Mouse (Mus musculus) 416B (cell line): Measurements from ENCODE around the gene Taar8c.
"Not testable (repeated sequence)": the region's sequence is repeated elsewhere in the genome, so short reads cannot be mapped to it uniquely, and the experiment has no call there.

Experiments
- DNase-seq: peaks from one replicate; pipeline ENCODE4 v3.0.0; 2011; ENCODE audit warnings: low read depth

Taar8c gene

GRCm38 (mm10) chr10:24101812-24102211 lies at the start of gene Taar8c:
TSS of gene Taar8c (minus strand) at chr10:24101912.
- DNase-seq = not testable (repeated sequence)

GRCm38 (mm10) chr10:24150086-24150485 lies 48.4 kb upstream of the Taar8c start:
- no peak for DNase-seq

- peak; percentile 94 for DNase-seq
These were observed 47.5 kb upstream of the Taar8c start, which contains the start of gene Stx7 for GRCm38 (mm10) chr10:24149135-24149781. TSS of gene Stx7 (plus strand) at chr10:24149302.

- DNase-seq = peak; percentile 47
These were observed 41.0 kb upstream of the Taar8c start for GRCm38 (mm10) chr10:24142735-24143134.

- no peak for DNase-seq
These were observed 37.0 kb upstream of the Taar8c start for GRCm38 (mm10) chr10:24138623-24139261.

GRCm38 (mm10) chr10:24134071-24134645 lies 32.4 kb upstream of the Taar8c start:
- DNase-seq = no peak

- peak; percentile 94 for DNase-seq
These were observed 31.4 kb upstream of the Taar8c start for GRCm38 (mm10) chr10:24133132-24133531.

GRCm38 (mm10) chr10:24132273-24132672 lies 30.6 kb upstream of the Taar8c start:
- peak; percentile 85 for DNase-seq

GRCm38 (mm10) chr10:24131451-24132262 lies 29.9 kb upstream of the Taar8c start:
- DNase-seq = peak; percentile 98

GRCm38 (mm10) chr10:24111116-24111778 lies 9.5 kb upstream of the Taar8c start:
- peak; percentile 66 for DNase-seq

- not testable (repeated sequence) for DNase-seq
These were observed 7.7 kb upstream of the Taar8c start, which contains the start of gene Taar9 for GRCm38 (mm10) chr10:24109434-24109833. TSS of gene Taar9 (minus strand) at chr10:24109534.

GRCm38 (mm10) chr10:24108236-24108635 lies 6.5 kb upstream of the Taar8c start:
- no peak for DNase-seq

- peak; percentile 33 for DNase-seq
These were observed 6.0 kb upstream of the Taar8c start for GRCm38 (mm10) chr10:24107747-24108146.

GRCm38 (mm10) chr10:24103299-24103698 lies 1.6 kb upstream of the Taar8c start:
- DNase-seq = not testable (repeated sequence)

- DNase-seq = not testable (repeated sequence)
These were observed 4.7 kb downstream of the Taar8c start for GRCm38 (mm10) chr10:24097010-24097409.

GRCm38 (mm10) chr10:24092194-24092593 lies 9.5 kb downstream of the Taar8c start, which contains the start of gene Taar8b:
TSS of gene Taar8b (minus strand) at chr10:24092294.
- no peak for DNase-seq

GRCm38 (mm10) chr10:24087168-24087567 lies 14.5 kb downstream of the Taar8c start:
- no peak for DNase-seq

GRCm38 (mm10) chr10:24086555-24086954 lies 15.2 kb downstream of the Taar8c start:
- no peak for DNase-seq

GRCm38 (mm10) chr10:24085936-24086335 lies 15.8 kb downstream of the Taar8c start:
- no peak for DNase-seq

GRCm38 (mm10) chr10:24080166-24080565 lies 21.5 kb downstream of the Taar8c start:
- peak; percentile 65 for DNase-seq

GRCm38 (mm10) chr10:24076200-24076599 lies 25.5 kb downstream of the Taar8c start, which contains the start of gene Taar8a:
TSS of gene Taar8a (plus strand) at chr10:24076500.
- DNase-seq = not testable (repeated sequence)
